Mouse (Mus musculus): ENCODE results near the gene Ccdc40. TPM values are rescaled to one million over a fixed set of nuclear protein-coding genes. Genes with fewer than 3 reads are reported as not detected.
"Not testable (repeated sequence)": the region's sequence is repeated elsewhere in the genome, so short reads cannot be mapped to it uniquely, and the experiment has no call there.

The Ccdc40 gene
- polyA plus RNA-seq, 1 experiment from 2014 or later = 6.1 TPM

DNA sequence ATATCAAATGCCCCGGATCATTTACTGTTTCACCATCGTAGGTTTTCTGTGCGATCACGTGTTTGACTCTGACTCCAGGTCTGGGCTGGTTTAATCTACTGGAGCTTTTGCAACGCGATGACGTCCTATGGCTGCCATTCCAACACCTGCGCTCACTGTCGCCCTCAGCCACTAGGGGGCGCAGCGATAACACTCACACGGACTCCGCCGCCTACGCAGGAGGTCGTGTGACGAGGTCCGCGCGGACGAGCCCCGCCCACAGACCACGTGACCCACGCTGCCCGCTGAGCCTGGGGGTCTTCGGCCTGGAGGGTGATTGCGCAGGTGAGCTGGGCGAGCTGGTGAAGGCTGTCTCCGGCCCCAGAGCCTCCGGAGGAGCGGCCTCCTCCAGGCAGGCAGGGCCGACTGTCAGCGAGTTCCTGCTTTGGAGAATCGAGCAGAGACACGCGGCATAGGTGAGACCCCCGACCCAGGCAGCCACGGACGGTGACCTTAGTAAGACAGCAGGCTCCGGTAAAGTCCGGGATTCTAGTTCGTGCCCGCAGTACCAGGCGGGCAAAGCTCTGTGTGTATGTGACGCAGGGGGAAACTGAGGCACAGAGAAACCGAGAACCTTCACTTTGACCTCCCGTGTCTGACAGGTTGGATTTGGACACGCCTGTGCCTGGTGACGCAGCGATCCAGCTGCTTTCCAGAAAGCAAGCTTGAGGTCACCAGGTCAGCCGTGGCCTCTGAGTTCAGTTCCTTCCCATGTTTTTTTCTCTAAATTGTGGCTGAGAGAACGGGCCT lies 39.6 kb downstream of the Ccdc40 start, which contains the start of gene Gaa:
Gene Gaa (plus strand): TSS at position 120 of the 789 bp plus-strand sequence.
- peak within 1 kb of the TSS; percentile 58 for H3K9ac ChIP-seq (replicated peaks; ENCODE audit: low read depth)
- WGBS = 4% methylated on average over 52 of the region's 52 CpGs
- ATAC-seq (peak; percentile 91), DNase-seq (ENCODE audit: low spot score) (peak; percentile 96)
- no peaks in the 10 kb centered on the region for H3K9me3 ChIP-seq (ENCODE audit: low read length)
- peak within 1 kb of the TSS; percentile 60 for H3K27ac ChIP-seq (ENCODE audit: low read length)
- H3K36me3 ChIP-seq (ENCODE audit: insufficient read depth, low read length) = no peaks in the 10 kb centered on the region
- H3K27me3 ChIP-seq (replicated peaks; ENCODE audit: insufficient read depth, low read length) = no peaks in the 10 kb centered on the region
- peak within 1 kb of the TSS; percentile 92 for H3K4me2 ChIP-seq (replicated peaks; ENCODE audit: low read depth, low read length)
- peaks cover 5% of the 10 kb centered on the region; the same call in 1 of the 2 replicates for H3K4me1 ChIP-seq (ENCODE audit: insufficient read depth, low read depth, low read length)
- H3K4me3 ChIP-seq (ENCODE audit: low read depth, low read length) = peak within 1 kb of the TSS; percentile 58
- TF ChIP-seq CTCF (IDR thresholded peaks at IDR 0.05) (peak; percentile 100), EP300 (IDR thresholded peaks at IDR 0.05) (no peak)

DNA sequence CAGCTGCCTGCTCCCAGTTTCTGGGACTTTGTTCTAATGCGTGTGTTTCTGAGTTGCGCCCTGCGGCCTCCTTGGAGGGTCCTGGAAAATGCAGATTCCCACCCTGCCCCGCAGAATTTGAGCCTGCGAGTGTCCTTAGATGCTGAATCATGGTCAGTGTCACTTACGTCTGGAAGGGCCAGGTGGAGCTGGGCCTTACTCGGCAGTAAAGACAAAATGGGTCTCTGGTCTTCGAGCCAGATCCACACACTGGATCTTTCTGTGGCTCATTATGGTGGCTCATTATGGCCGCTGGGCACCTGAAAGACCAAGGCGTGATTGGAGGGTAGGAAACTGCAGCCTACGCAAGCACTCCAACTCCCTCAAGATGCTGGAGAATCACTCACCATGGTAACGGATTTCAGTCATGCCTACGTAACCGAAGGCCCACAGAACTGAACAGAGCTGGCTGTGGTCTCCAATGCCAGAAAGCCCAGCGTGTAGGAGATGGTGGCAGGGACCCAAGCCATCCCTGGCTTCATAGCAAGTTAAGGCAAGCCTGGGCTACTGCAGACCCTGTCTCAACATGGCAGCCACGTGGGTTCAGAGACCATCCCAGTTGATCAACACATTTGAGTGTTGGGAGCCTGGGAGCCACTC lies 40.3 kb downstream of the Ccdc40 start:
- no peaks in the 10 kb centered on the region for H3K27me3 ChIP-seq (replicated peaks; ENCODE audit: insufficient read depth, low read length)
- H3K4me1 ChIP-seq (ENCODE audit: insufficient read depth, low read depth, low read length) = peaks cover 5% of the 10 kb centered on the region; the same call in 1 of the 2 replicates
- TF ChIP-seq CTCF (IDR thresholded peaks at IDR 0.05) = no peak
- TF ChIP-seq EP300 (IDR thresholded peaks at IDR 0.05) = no peak
- DNase-seq (ENCODE audit: low spot score) (peak; percentile 58), ATAC-seq (peak; percentile 31)
- H3K4me3 ChIP-seq (ENCODE audit: low read depth, low read length) = peak overlapping the region; percentile 58; the same call in 1 of the 2 replicates
- no peaks in the 10 kb centered on the region for H3K9me3 ChIP-seq (ENCODE audit: low read length)
- 64% methylated on average over 16 of the region's 16 CpGs for WGBS
- no peaks in the 10 kb centered on the region for H3K36me3 ChIP-seq (ENCODE audit: insufficient read depth, low read length)
- peak overlapping the region; percentile 60; the same call in 1 of the 2 replicates for H3K27ac ChIP-seq (ENCODE audit: low read length)
- peak overlapping the region; percentile 92 for H3K4me2 ChIP-seq (replicated peaks; ENCODE audit: low read depth, low read length)
- H3K9ac ChIP-seq (replicated peaks; ENCODE audit: low read depth) = no peak overlapping the region

DNA sequence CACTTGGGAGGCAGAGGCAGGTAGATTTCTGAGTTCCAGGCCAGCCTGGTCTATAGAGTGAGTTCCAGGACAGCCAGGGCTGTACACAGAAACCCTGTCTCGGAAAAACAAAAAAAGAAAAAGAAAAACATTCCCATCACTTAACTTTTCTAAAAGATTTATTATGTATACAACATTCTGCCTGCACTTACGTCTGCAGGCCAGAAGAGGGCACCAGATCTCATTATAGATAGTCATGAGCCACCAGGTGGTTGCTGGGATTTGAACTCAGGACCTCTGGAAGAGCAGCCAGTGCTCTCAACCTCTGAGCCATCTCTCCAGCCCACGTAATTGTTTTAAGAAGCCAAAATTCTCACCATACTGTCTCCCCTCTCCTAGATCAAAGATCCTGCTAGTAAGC lies 44.1 kb downstream of the Ccdc40 start:
- DNase-seq (ENCODE audit: low spot score) = peak; percentile 13
- H3K4me2 ChIP-seq (replicated peaks; ENCODE audit: low read depth, low read length); H3K36me3 ChIP-seq (ENCODE audit: insufficient read depth, low read length); ATAC-seq; H3K27ac ChIP-seq (ENCODE audit: low read length); H3K9ac ChIP-seq (replicated peaks; ENCODE audit: low read depth); H3K27me3 ChIP-seq (replicated peaks; ENCODE audit: insufficient read depth, low read length); H3K9me3 ChIP-seq (ENCODE audit: low read length); H3K4me1 ChIP-seq (ENCODE audit: insufficient read depth, low read depth, low read length); H3K4me3 ChIP-seq (ENCODE audit: low read depth, low read length): not testable (repeated sequence)
- peak; percentile 65 for TF ChIP-seq CTCF (IDR thresholded peaks at IDR 0.05)
- WGBS = 78% methylated on average over 3 of the region's 3 CpGs

DNA sequence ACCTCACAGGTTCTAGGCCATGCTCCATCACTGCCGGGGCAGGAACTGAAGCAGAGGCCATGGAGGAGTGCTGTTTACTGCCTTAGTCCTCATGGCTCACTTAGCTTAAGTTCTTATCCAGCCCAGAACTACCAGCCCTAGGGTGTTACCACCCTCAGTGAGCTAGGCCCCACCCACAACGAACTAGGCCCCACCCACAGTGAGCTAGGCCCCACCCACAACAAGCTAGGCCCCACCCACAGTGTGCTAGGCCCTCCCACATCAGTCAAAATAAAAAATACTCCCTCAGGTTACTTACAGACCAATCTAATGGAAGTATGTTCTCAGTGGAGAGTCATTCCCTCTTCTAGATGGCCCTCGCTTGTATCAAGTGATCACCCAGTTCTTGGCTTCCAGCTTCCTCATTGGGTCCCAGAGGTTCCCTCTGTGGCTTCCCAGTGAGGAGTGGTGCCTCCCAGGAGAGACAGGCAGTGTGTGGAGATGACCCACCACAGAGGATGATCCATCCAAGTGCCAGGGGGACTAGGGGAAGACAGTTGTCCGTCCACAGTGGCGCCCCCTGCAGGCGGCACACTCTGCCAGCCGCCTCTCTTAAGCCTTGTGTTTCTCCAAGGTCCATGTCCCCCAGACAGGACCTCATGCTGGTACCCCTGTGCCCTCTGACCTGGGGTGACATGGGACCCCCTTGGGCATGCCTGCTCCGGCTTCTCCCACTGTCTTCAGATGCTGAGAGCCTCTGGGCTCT lies 45.0 kb downstream of the Ccdc40 start:
- Histone ChIP-seq H3K9ac (replicated peaks; ENCODE audit: low read depth) (no peak overlapping the region), H3K4me3 (ENCODE audit: low read depth, low read length) (no peak overlapping the region), H3K4me2 (replicated peaks; ENCODE audit: low read depth, low read length) (no peak overlapping the region), H3K4me1 (ENCODE audit: insufficient read depth, low read depth, low read length) (peaks cover 2% of the 10 kb centered on the region; the same call in 1 of the 2 replicates), H3K9me3 (ENCODE audit: low read length) (no peaks in the 10 kb centered on the region), H3K36me3 (ENCODE audit: insufficient read depth, low read length) (no peaks in the 10 kb centered on the region), H3K27ac (ENCODE audit: low read length) (no peak overlapping the region), H3K27me3 (replicated peaks; ENCODE audit: insufficient read depth, low read length) (no peaks in the 10 kb centered on the region)
- WGBS = 89% methylated on average over 8 of the region's 8 CpGs
- TF ChIP-seq EP300 (IDR thresholded peaks at IDR 0.05) (no peak), CTCF (IDR thresholded peaks at IDR 0.05) (peak; percentile 46; the same call in 1 of the 2 replicates)
- DNase-seq (ENCODE audit: low spot score) (peak; percentile 12), ATAC-seq (peak; percentile 13; the same call in 1 of the 2 replicates)

DNA sequence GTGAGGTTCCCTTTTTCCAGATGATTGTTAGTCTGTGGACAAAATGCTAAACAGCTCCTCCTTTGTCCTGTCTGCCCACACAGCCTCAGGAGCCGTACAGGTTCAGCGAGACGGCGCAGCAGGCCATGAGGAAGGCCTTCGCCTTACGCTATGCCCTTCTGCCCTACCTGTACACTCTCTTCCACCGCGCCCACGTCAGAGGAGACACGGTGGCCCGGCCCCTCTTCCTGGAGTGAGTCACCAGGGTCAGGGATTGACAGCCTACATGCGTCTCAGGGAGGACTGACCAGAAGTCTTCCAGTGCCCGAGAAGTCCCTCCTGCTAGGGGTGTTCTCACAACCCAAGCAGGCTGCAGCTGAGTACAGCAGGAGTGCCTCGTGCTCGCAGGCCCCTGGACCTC lies 52.7 kb downstream of the Ccdc40 start:
- no peak for TF ChIP-seq CTCF (IDR thresholded peaks at IDR 0.05)
- no peak for TF ChIP-seq EP300 (IDR thresholded peaks at IDR 0.05)
- DNase-seq (ENCODE audit: low spot score) (no peak), ATAC-seq (no peak)
- Histone ChIP-seq H3K4me1 (ENCODE audit: insufficient read depth, low read depth, low read length) (no peaks in the 10 kb centered on the region), H3K27ac (ENCODE audit: low read length) (no peak overlapping the region), H3K36me3 (ENCODE audit: insufficient read depth, low read length) (peaks cover 15% of the 10 kb centered on the region; the same call in 1 of the 2 replicates), H3K4me3 (ENCODE audit: low read depth, low read length) (no peak overlapping the region), H3K9me3 (ENCODE audit: low read length) (no peaks in the 10 kb centered on the region), H3K4me2 (replicated peaks; ENCODE audit: low read depth, low read length) (no peak overlapping the region), H3K9ac (replicated peaks; ENCODE audit: low read depth) (no peak overlapping the region), H3K27me3 (replicated peaks; ENCODE audit: insufficient read depth, low read length) (no peaks in the 10 kb centered on the region)
- 83% methylated on average over 15 of the region's 15 CpGs for WGBS
